Mouse (Mus musculus) embryo, embryonic 10.5 days (tissue): ENCODE measurements at regions not wholly inside any gene's neighbourhood (a gene's known extent, or its start where the extent isn't known, plus 50 kb on each side); places are given as distances from the start of the nearest gene placed in this dataset.

ENCODE experiments used
- DNase-seq: peaks from one replicate; pipeline ENCODE4 v3.0.0-alpha.2; 2015; ENCODE audit warnings: low spot score

DNA sequence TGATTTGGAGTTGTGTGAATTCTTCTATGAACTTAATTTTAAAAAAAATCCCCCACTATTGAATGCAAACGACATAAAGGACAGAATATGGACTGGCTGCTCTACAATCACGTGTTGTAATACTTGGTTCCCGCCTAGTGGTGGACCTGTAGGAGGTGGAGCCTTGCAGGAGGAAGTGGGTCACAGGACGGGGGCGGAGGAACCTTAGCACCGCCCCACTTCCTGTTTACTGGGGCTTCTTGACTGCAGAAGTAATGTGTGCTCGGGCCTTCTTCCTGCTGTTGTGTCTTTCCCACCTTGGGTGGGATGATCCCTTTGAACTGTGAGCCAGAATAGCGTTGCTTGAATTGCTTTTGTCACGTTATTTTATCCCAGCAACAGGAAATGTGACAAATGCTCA is 52.2 kb upstream of the Tmem108 start:
- DNase-seq = no peak

DNA sequence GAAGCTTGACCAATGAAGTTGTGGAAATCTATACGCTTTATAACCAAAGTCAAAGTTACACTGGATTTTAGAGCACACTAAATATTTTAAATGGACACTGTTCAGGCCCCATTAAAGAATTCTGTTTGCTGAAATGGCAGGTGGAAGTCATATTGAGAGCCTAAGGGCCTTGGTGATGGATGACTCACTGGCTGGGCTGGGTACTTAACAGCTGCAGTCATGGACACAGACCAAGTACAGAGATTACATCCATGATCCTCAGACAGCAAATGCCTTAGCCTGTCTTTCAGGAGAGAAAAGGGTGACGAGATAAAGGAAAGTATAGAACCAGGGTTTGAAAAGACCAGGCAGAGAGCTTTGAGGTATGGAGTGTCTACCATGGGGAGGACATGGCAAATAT is 57.4 kb upstream of the Tmem108 start:
- no peak for DNase-seq

DNA sequence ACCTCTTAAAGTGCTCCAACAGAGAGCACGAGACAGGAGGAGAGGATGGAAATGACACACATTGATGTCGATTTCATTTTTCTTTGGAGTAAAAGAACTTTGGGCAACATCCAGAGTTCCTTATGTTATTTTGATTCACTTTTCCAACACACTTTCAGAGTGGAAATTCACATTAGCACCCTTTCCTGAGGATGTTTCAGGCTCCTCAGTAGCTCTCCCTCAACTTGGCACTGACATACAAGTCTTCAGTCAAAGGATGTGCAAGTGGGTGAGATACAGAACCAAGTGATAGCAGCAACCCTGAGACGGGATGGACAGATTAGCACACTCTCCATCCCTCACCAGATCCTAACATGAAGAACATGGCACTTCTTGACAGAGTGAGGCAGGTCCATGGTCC is 60.0 kb upstream of the Tmem108 start:
- DNase-seq = no peak

GRCm38 (mm10) chr9:103823491-103823890 is 61.9 kb upstream of the Tmem108 start:
- DNase-seq = no peak

DNA sequence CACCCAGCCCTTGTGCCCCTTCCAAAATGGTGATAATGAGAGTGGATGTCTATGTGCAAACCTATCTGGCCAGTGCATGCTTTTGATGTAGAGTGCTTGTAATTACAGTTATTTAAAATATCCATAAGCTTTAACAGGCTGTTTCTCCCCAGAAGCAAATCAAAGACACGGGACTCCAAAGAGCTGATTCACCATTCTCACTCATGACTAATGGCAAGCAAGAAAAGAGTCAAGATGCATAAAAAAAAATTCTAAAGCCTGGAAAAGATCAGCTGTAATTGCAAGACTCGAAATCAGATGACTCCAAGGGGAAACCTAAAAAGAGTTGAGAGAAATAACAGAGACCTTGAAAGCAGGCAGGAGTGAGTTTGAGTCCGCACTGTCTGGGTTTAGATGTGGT is 79.6 kb upstream of the Tmem108 start:
- DNase-seq = no peak

DNA sequence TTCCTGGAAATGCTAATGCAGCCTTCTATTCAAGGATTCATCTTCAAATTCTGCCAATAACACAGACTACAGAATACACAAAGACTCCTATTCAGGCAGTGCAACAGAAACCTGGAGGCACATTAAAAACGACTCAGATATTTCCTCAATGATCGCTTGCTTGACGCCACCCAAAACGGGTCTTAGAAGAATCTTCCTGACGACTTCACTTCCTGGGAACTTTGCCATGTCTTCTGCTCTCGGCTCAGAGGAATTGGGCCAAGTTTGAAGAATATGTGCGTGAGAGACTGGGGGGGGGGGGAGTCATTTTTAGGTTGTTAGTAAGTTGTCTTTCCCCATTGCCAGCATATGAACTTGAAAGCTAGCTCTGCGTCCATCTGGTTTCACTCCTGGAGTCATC is 82.2 kb upstream of the Tmem108 start:
- no peak for DNase-seq

- DNase-seq = no peak
Measured at GRCm38 (mm10) chr9:103845916-103846457, 84.3 kb upstream of the Tmem108 start.

- DNase-seq = no peak
Measured at GRCm38 (mm10) chr9:103847931-103848330, 86.3 kb upstream of the Tmem108 start.

DNA sequence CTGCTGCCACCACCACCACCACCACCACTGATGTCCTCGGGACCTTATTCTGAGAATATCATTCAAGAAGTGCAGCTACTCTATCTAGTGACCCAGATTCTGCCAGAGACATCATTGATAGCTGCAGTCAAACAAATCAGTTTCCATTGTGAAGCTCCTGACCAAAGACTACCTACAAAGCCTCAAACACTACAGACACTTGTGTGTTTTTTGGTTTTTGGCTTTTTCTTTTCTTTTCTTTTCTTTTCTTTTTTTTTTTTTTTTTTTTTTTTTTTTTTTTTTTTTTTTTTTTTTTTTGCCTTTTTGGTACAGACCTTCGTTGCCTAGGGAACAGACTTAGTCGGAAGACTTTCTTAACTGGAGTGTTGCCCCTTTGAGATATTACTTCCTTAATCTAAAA is 87.4 kb upstream of the Tmem108 start:
- no peak for DNase-seq

DNA sequence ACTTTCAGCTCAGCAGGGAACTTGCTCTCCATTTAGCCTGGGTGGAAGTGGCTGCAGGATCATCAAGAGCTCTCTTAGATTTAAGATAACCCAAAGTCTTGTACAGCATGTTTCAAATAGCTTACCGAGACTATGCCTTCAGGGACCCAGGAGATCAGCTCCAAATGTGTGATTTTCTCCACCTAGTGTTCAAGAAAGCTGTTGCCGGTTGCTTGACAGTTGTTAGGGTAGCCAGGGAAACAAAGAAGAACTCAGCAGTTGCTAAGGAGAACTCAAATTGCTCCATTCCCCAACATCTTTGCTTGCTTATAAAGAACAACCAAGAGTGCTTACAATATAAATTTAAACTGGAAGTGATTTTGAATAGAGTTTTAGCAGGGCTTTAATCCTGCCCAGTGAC is 91.1 kb upstream of the Tmem108 start:
- no peak for DNase-seq

DNA sequence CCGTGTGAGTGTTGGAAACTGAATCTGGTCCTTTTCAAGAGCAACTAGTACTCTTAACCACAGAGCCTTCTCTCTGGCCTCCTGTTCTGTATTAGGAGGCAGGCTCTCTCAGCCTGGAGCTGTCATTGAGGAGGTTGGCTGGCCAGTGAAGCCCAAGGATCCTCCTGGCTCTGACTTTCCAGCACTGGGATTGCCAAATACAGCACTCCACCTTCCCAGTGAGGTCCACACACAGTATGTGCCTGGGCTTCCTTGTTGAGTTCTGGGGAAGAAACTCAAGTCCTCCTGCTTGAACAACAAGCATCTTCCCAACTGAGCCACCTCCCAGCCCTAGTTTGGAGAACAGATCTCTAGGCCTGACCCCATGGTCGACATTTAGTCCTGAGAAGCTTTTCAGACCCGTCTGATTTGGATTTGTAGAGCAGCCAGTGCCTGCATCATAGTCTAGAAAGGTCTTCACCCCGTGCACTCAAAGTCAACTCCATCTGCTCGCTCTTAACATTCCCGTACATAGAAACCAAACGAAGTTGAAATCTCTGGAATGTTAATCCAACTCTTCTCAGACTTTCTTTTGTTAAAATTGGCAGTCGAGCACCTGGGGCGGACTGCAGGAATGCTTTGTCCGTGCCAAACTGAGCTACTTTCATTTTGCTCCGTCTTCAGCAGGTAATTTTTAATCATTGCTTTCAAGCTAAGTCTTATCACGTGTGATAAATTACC is 99.2 kb upstream of the Tmem108 start:
- DNase-seq = peak; percentile 12

DNA sequence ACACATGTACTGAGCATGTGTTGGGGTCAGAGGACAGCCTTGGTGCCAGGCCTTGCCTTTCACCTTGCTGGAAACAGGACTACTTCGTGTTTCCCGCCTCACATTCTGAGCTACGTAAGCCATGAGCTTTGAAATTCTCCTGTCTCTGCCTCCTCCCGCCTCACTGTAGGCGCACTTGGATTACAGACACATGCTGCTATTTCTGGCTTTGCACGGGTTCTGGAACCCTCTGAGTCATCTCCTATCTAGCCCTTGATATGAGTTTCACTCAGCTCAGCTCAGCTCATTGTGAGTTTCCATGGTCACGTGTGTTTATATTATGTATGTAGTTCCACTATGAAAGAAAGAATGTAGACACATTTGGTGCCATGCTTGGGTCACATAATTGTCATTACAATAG is 100.9 kb upstream of the Tmem108 start:
- DNase-seq = no peak

GRCm38 (mm10) chr9:103867433-103868209 is 106.0 kb upstream of the Tmem108 start:
- no peak for DNase-seq

DNA sequence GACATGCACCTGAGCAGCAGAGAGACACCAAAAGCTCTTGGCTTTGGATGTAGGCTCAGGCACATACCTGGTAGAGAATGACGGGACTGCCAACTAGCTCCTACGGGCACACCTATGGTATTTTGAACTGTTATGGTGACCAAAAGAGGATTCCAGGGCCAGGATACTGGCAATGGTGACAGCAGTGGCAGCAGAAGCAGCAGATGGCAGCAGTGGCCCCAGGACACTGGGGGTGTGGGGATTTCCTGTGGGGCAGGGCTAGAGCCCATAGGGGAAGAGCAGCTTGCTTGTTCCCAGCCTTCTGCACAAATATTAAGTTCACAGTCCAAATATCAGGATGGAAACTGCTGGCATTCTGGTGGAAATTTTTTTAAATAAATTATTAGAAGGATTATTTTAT is 107.6 kb upstream of the Tmem108 start:
- DNase-seq = no peak

DNA sequence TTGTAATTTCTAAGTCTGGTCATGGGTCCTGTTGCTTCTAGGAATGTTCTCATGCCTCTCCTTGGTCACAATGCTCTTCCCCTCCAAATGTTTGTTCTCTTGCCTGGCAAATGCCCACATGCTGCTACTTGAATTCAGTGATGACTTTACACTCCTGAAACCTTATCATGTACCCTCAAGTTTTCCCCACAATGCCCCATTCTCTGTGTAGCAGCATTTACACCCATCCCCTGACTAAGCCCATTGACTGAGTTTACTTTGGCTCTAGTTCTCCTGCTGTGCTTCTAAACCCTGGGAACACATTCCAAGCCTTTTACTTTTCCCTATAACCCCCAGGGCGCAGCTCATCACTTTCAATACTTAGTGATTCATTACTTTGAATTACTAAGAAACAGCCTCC is 110.5 kb upstream of the Tmem108 start:
- DNase-seq = no peak

DNA sequence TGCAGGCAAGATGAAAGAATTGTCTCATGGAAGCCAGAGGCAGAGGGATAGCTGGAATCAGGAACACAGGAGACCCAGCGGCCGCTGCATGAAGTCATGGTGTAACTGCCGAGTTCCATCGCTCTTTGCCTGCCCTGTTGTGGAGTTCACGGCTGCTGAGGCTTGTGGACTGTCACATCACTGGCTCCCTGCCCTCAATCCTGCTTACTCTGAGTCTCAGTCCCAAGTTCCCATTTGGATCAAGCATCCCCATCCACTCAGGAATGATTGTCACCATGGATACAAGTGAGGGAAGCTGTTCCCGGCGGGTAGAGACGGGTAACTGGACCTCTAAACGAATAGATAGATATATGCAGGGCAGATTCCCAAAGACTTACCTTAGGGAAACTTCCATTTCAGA is 112.2 kb upstream of the Tmem108 start:
- DNase-seq = no peak

DNA sequence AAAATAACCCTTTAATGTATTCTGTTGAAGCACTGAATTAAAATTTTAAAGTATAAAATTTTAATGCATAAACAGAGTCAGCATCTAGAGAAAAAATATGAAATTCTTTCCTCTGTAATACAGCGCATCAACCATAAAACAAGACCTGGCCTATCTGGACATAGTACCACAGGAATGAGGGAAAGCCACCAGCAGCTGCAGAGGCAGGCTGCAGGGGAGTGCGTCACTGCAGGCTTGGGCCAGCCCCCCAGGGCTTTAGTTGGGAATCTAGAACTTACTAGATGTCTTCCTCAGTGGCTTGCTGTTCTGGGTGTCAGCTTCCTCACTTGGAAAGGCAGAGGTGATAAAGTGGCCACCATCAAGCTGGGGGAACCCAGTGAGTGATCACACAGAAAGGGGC is 116.2 kb upstream of the Tmem108 start:
- DNase-seq = no peak

DNA sequence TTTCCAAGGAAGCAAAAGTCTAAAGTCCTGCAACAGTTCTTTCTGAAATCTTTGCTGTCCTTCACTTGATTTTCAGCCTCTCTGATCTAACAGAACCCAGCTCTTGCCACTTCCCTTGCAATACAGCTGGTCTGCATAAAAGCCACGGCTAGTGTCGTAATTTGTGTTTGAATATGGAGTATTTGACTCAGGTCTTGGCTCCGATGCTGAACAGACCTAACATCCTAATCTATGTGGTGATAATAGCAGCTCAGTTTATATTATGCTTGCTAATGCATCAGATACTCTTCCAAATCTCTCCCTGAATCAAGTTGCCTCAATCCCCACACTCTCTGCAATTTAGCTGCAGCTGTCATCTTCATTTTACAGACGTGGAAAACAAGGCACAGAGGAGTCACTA is 109.5 kb upstream of the Nphp3 start:
- no peak for DNase-seq

- no peak for DNase-seq
Measured at GRCm38 (mm10) chr9:103894376-103894775, 108.0 kb upstream of the Nphp3 start.

DNA sequence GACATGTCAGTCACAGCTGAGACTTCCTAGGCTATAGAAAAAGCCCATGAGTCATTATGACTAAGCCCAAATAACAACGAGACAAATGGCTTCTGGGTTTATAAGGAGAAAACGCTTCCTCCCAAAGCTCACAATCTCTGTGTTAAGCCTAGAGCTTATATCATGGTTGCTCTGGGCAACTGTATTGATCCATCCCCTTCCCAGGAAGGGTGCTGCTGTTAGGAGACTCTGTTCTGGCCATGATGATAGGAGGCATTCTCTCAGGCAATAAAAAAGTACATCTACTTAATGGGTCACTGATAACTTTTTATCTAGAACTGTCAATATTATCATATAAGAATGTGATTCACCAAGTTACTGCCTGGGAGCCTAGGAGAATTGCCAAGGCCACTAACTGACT is 103.0 kb upstream of the Nphp3 start:
- no peak for DNase-seq

DNA sequence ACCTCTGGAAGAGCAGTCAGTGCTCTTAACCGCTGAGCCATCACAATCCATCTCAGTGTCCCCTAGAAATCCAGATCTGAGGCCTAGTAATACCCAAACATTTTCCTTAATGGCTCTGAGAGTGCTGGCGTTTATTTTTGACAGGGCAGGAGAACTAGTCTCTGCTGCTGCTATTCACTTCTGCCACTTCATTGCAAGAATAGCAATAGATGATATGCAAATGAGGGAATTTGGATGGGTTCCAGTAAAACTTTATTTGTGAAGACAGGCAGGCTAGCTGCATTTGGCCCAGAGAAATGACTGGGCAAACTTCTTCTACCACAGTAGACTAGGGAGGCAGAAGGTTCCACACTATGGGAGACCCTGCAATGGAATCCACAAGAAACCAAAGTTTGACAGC is 91.0 kb upstream of the Nphp3 start:
- no peak for DNase-seq

- DNase-seq = no peak
Measured at GRCm38 (mm10) chr9:103915126-103915525, 87.2 kb upstream of the Nphp3 start.

- no peak for DNase-seq
Measured at GRCm38 (mm10) chr9:103917771-103918170, 84.6 kb upstream of the Nphp3 start.

DNA sequence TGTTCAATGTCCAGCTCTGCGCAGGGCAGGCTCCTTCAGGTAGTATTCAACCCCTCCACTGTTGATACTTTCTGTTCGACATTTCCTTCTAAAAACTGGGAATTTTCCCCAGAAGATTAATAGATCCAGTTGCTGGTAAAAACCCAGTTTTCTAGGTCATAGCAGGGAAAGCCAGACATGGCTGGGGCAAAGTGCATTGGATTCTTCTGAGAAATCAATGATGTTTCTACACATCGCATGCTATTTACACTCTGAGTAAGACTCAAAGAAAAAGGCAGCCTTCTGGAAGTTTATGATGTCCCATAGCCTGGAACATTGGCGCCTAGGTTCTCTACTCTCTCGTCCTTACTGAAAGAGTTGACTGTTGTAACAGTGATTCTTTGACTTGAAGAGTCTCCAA is 80.0 kb upstream of the Nphp3 start:
- no peak for DNase-seq
